Mouse (Mus musculus): ENCODE data around the gene Ccr10. TPM values are rescaled to one million over a fixed set of nuclear protein-coding genes. Genes with fewer than 3 reads are reported as not detected.
"Not testable (repeated sequence)": the region's sequence is repeated elsewhere in the genome, so short reads cannot be mapped to it uniquely, and the experiment has no call there.

Ccr10 gene
- polyA plus RNA-seq, 1 experiment = 0.18 TPM

- Histone ChIP-seq H3K79me3 (ENCODE audit: low read depth) (no peaks in the 10 kb centered on the region), H3K36me3 (ENCODE audit: control insufficient read depth, insufficient read depth) (peaks cover 15% of the 10 kb centered on the region), H3K79me2 (ENCODE audit: control insufficient read depth, insufficient read depth) (no peaks in the 10 kb centered on the region), H3K27me3 (ENCODE audit: control insufficient read depth, insufficient read depth, insufficient read length) (no peaks in the 10 kb centered on the region), H3K4me3 (ENCODE audit: insufficient read depth, poor library complexity, severe bottlenecking) (no peak overlapping the region), H3ac (ENCODE audit: control insufficient read depth, insufficient read length, low read depth) (no peak overlapping the region)
- TF ChIP-seq MYOG (IDR thresholded peaks at IDR 0.05; ENCODE audit: control insufficient read depth, extremely low read depth, insufficient read length) (no peak), FOSL1 (IDR thresholded peaks at IDR 0.05; ENCODE audit: insufficient read depth, low read length, poor library complexity, severe bottlenecking) (no peak)
These were observed 45.0 kb downstream of the Ccr10 start for GRCm38 (mm10) chr11:101130056-101130756.

DNA sequence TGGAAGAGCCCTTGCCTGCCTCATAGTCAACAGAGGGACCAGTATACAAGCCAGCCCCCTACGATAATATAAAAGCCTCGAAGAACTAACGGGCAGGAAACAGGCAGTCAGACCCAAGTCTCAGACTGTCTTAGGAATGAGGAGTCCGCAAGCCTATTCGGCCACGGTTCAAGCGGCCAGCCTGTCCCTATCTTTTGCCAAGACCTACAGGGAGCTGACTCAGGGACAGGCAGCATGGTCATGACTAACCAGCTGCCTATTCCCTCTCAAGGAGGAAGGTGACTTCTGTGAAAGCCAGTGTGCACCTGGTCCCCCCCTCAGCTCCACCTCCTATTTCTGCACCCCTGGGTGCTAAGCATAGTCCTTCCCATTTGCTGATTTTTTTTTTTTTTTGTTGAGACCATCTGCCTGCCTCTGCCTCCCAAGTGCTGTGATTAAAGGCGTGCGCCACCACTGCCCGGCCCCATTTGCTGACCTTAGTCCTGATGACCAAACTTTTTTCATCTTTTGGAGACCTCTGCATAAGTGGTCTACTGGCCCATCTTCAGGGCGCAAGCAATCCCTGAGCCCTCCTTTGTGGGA is 46.2 kb downstream of the Ccr10 start:
- Histone ChIP-seq H3K79me3 (ENCODE audit: low read depth) (no peaks in the 10 kb centered on the region), H3K36me3 (ENCODE audit: control insufficient read depth, insufficient read depth) (peaks cover 19% of the 10 kb centered on the region), H3K27me3 (ENCODE audit: control insufficient read depth, insufficient read depth, insufficient read length) (no peaks in the 10 kb centered on the region), H3K79me2 (ENCODE audit: control insufficient read depth, insufficient read depth) (no peaks in the 10 kb centered on the region), H3K4me3 (ENCODE audit: insufficient read depth, poor library complexity, severe bottlenecking) (no peak overlapping the region), H3ac (ENCODE audit: control insufficient read depth, insufficient read length, low read depth) (no peak overlapping the region)
- TF ChIP-seq CTCF (IDR thresholded peaks at IDR 0.05; ENCODE audit: control insufficient read depth, insufficient read depth, insufficient read length) = no peak
- TF ChIP-seq MYOG (IDR thresholded peaks at IDR 0.05; ENCODE audit: control insufficient read depth, extremely low read depth, insufficient read length) = no peak
- TF ChIP-seq MYOD1 (IDR thresholded peaks at IDR 0.05; ENCODE audit: control insufficient read depth, insufficient read length, low read depth) = no peak
- TF ChIP-seq USF1 (IDR thresholded peaks at IDR 0.05; ENCODE audit: low read depth) = no peak
- no peak for TF ChIP-seq CEBPB (IDR thresholded peaks at IDR 0.05; ENCODE audit: low read depth)
- no peak for TF ChIP-seq MAX (IDR thresholded peaks at IDR 0.05)
- no peak for TF ChIP-seq FOSL1 (IDR thresholded peaks at IDR 0.05; ENCODE audit: insufficient read depth, low read length, poor library complexity, severe bottlenecking)

- H3K4me3 ChIP-seq (ENCODE audit: insufficient read depth, poor library complexity, severe bottlenecking) = no peak overlapping the region
- no peak overlapping the region for H3ac ChIP-seq (ENCODE audit: control insufficient read depth, insufficient read length, low read depth)
- H3K79me3 ChIP-seq (ENCODE audit: low read depth) = no peaks in the 10 kb centered on the region
- TF ChIP-seq FOSL1 (IDR thresholded peaks at IDR 0.05; ENCODE audit: insufficient read depth, low read length, poor library complexity, severe bottlenecking) (no peak), MAX (IDR thresholded peaks at IDR 0.05) (no peak), MYOD1 (IDR thresholded peaks at IDR 0.05; ENCODE audit: control insufficient read depth, insufficient read length, low read depth) (no peak)
- H3K36me3 ChIP-seq (ENCODE audit: control insufficient read depth, insufficient read depth) = peaks cover 38% of the 10 kb centered on the region
- H3K27me3 ChIP-seq (ENCODE audit: control insufficient read depth, insufficient read depth, insufficient read length) = no peaks in the 10 kb centered on the region
- peaks cover 6% of the 10 kb centered on the region for H3K79me2 ChIP-seq (ENCODE audit: control insufficient read depth, insufficient read depth)
These were observed 48.2 kb downstream of the Ccr10 start for GRCm38 (mm10) chr11:101127075-101127474.

DNA sequence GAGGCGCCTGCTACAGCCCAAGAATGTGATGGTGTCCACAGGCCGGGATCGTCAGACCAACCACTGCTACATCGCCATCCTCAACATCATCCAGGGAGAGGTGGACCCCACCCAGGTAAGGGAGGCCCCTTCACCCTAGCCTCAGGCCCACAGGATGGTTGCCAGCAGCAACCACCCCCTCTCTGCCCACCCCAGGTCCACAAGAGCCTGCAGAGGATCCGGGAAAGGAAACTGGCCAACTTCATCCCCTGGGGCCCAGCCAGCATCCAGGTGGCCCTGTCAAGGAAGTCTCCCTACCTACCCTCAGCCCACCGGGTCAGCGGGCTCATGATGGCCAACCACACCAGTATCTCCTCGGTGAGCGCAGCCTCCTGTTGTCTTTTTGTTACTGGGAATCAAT is 50.2 kb downstream of the Ccr10 start:
- H3K4me3 ChIP-seq (ENCODE audit: insufficient read depth, poor library complexity, severe bottlenecking); H3K27me3 ChIP-seq (ENCODE audit: control insufficient read depth, insufficient read depth, insufficient read length); H3ac ChIP-seq (ENCODE audit: control insufficient read depth, insufficient read length, low read depth): not testable (repeated sequence)
- Histone ChIP-seq H3K79me2 (ENCODE audit: control insufficient read depth, insufficient read depth) (peaks cover 27% of the 10 kb centered on the region), H3K79me3 (ENCODE audit: low read depth) (peaks cover 15% of the 10 kb centered on the region), H3K36me3 (ENCODE audit: control insufficient read depth, insufficient read depth) (peaks cover 45% of the 10 kb centered on the region)

DNA sequence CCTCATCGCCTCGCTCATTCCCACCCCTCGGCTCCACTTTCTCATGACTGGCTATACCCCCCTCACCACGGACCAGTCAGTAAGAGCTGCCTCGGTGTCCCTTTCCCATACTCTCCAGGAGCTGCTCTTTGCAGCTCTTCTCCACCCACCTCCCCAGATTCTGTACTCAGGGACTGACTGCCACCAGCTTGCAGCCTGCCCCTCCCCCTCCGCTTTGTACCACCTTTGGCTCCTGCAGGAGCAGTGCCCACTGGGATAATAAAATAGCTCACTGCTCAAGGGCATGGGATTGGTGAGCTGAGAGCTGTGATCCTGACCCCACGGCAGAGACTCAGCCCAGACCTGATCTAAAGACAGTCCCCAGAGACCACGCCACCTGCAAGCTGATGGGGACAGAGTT is 50.7 kb downstream of the Ccr10 start:
- peaks cover 15% of the 10 kb centered on the region for H3K79me3 ChIP-seq (ENCODE audit: low read depth)
- peaks cover 28% of the 10 kb centered on the region for H3K79me2 ChIP-seq (ENCODE audit: control insufficient read depth, insufficient read depth)
- peaks cover 45% of the 10 kb centered on the region for H3K36me3 ChIP-seq (ENCODE audit: control insufficient read depth, insufficient read depth)
- H3K27me3 ChIP-seq (ENCODE audit: control insufficient read depth, insufficient read depth, insufficient read length); H3K4me3 ChIP-seq (ENCODE audit: insufficient read depth, poor library complexity, severe bottlenecking); H3ac ChIP-seq (ENCODE audit: control insufficient read depth, insufficient read length, low read depth): not testable (repeated sequence)

Small RNA genes lying within 50 kb of the gene (microRNA-seq; reads per million reads assigned to microRNA genes)
- not detected for gene Gm27626 (ENCODE audit: borderline microRNAs expressed)

Other genes with a start within 250 kb of the Ccr10 start
- 36.1 TPM for gene Stat3, start 235.9 kb downstream of the Ccr10 start, polyA plus RNA-seq (2012; fragmentation: generic; extraction: Trizol)
- gene Cavin1, start 204.6 kb downstream of the Ccr10 start, polyA plus RNA-seq (2012; fragmentation: generic; extraction: Trizol) = 418 TPM
- 22.8 TPM for gene Atp6v0a1, start 166.0 kb downstream of the Ccr10 start, polyA plus RNA-seq (2012; fragmentation: generic; extraction: Trizol)
- 7.3 TPM for gene Naglu, start 105.4 kb downstream of the Ccr10 start, polyA plus RNA-seq (2012; fragmentation: generic; extraction: Trizol)
- gene Hsd17b1, start 97.0 kb downstream of the Ccr10 start, polyA plus RNA-seq (2012; fragmentation: generic; extraction: Trizol) = not detected
- gene Coasy, start 92.9 kb downstream of the Ccr10 start, polyA plus RNA-seq (2012; fragmentation: generic; extraction: Trizol) = 31.0 TPM
- 39.7 TPM for gene Mlx, start 88.2 kb downstream of the Ccr10 start, polyA plus RNA-seq (2012; fragmentation: generic; extraction: Trizol)
- gene Psmc3ip, start 80.0 kb downstream of the Ccr10 start, polyA plus RNA-seq (2012; fragmentation: generic; extraction: Trizol) = 24.0 TPM
- gene Retreg3, start 55.5 kb downstream of the Ccr10 start, polyA plus RNA-seq (2012; fragmentation: generic; extraction: Trizol) = 25.7 TPM
- 115 TPM for gene Tubg1, start 55.5 kb downstream of the Ccr10 start, polyA plus RNA-seq (2012; fragmentation: generic; extraction: Trizol)
- gene Tubg2, start 19.5 kb downstream of the Ccr10 start, polyA plus RNA-seq (2012; fragmentation: generic; extraction: Trizol) = 0.13 TPM
- gene Cntnap1, start 4.9 kb downstream of the Ccr10 start, polyA plus RNA-seq (2012; fragmentation: generic; extraction: Trizol) = 0.28 TPM
- gene Plekhh3, start 4.1 kb downstream of the Ccr10 start, polyA plus RNA-seq (2012; fragmentation: generic; extraction: Trizol) = 18.3 TPM
- 4.5 TPM for gene Ezh1, start 51.0 kb upstream of the Ccr10 start, polyA plus RNA-seq (2012; fragmentation: generic; extraction: Trizol)
- gene Ramp2, start 70.6 kb upstream of the Ccr10 start, polyA plus RNA-seq (2012; fragmentation: generic; extraction: Trizol) = 0.66 TPM
- gene Vps25, start 78.3 kb upstream of the Ccr10 start, polyA plus RNA-seq (2012; fragmentation: generic; extraction: Trizol) = 116 TPM
- gene Wnk4, start 85.1 kb upstream of the Ccr10 start, polyA plus RNA-seq (2012; fragmentation: generic; extraction: Trizol) = 0.49 TPM
- 0.05 TPM for gene Cntd1, start 103.6 kb upstream of the Ccr10 start, polyA plus RNA-seq (2012; fragmentation: generic; extraction: Trizol)
- 85.2 TPM for gene Coa3, start 103.7 kb upstream of the Ccr10 start, polyA plus RNA-seq (2012; fragmentation: generic; extraction: Trizol)
- gene Becn1, start 126.8 kb upstream of the Ccr10 start, polyA plus RNA-seq (2012; fragmentation: generic; extraction: Trizol) = 103 TPM
- 89.9 TPM for gene Psme3, start 140.8 kb upstream of the Ccr10 start, polyA plus RNA-seq (2012; fragmentation: generic; extraction: Trizol)
- gene Aoc2, start 149.6 kb upstream of the Ccr10 start, polyA plus RNA-seq (2012; fragmentation: generic; extraction: Trizol) = 1.2 TPM
- 0.07 TPM for gene Aoc3, start 155.2 kb upstream of the Ccr10 start, polyA plus RNA-seq (2012; fragmentation: generic; extraction: Trizol)
- gene G6pc, start 192.1 kb upstream of the Ccr10 start, polyA plus RNA-seq (2012; fragmentation: generic; extraction: Trizol) = not detected
- 50.6 TPM for gene Aarsd1, start 242.2 kb upstream of the Ccr10 start, polyA plus RNA-seq (2012; fragmentation: generic; extraction: Trizol)
- gene Gm27029, start 249.4 kb upstream of the Ccr10 start, polyA plus RNA-seq (2012; fragmentation: generic; extraction: Trizol) = 5.2 TPM
- 10.4 TPM for gene Rundc1, start 249.6 kb upstream of the Ccr10 start, polyA plus RNA-seq (2012; fragmentation: generic; extraction: Trizol)
- 19.2 TPM for gene Ptges3l, start 249.9 kb upstream of the Ccr10 start, polyA plus RNA-seq (2012; fragmentation: generic; extraction: Trizol)